17 mouse cellular contexts compared by ENCODE assay signal in genomic region chr15:77293493-77293892, GRCm38 (mm10).
"Had no signal": no experiment of that assay in that cellular context is flagged by ENCODE, and none has a peak within 500 bp of the region (broad histone marks: within the 10 kb centered on the region; RNA-seq: fewer than 3 reads in every experiment).

No protein-coding gene starts in this region.

- H3K9me3 ChIP-seq: limb, embryonic 10.5 days; limb, embryonic 13.5 days; liver, embryonic 12.5 days; liver, embryonic 15.5 days had no signal

- H3K4me3 ChIP-seq: layer of hippocampus, adult 2 months; limb, embryonic 10.5 days; limb, embryonic 13.5 days; liver, embryonic 12.5 days; liver, embryonic 15.5 days had no signal

- H3K27me3 ChIP-seq: limb, embryonic 13.5 days; liver, embryonic 12.5 days; liver, embryonic 15.5 days had no signal

- ATAC-seq: intestine, postnatal 0 days; liver, embryonic 12.5 days had no signal

- H3K9ac ChIP-seq: limb, embryonic 13.5 days; liver, embryonic 12.5 days; liver, embryonic 15.5 days had no signal

- H3K4me2 ChIP-seq: limb, embryonic 13.5 days; liver, embryonic 12.5 days; liver, embryonic 15.5 days; midbrain, embryonic 11.5 days had no signal

- H3K36me3 ChIP-seq: liver, embryonic 12.5 days; liver, embryonic 15.5 days had no signal

- H3K27ac ChIP-seq: kidney, postnatal 0 days; layer of hippocampus, adult 2 months; limb, embryonic 10.5 days; limb, embryonic 13.5 days; liver, embryonic 12.5 days; liver, embryonic 15.5 days had no signal

- DNase-seq: kidney, adult 2 months; kidney, postnatal 25 days; layer of hippocampus, adult 9-11 months; liver; midbrain, embryonic 14.5 days; right cerebral cortex, postnatal 14 days; right cerebral cortex, postnatal 4 days; thymus, adult 18-20 months; thymus, postnatal 36 days had no signal
